ENCODE assay signal across 8 mouse cellular contexts in genomic region chr3:94953764-94954616, GRCm38 (mm10). TPM values are rescaled to one million over a fixed set of nuclear protein-coding genes. Genes with fewer than 3 reads are reported as not detected.
DNase-seq lines count a peak whose midpoint lies in the region; ATAC-seq and TF ChIP-seq lines count a peak whose summit lies in the region.

Gene Rfx5, plus strand, starts transcription at chr3:94954075.

- DNase-seq in G1E (ENCODE audit: low spot score): peak; percentile 99
- peak; percentile 91 to 98 for DNase-seq in cerebellum, adult 18-20 months
- peak; percentile 86 to 88 for DNase-seq in heart, postnatal 36 days
- peak; percentile 89 to 96 for DNase-seq in layer of hippocampus, adult 2 months (ENCODE audit: low spot score in 2 of 2)
- peak; percentile 98 for DNase-seq in lung, embryonic 14.5 days
- peak; percentile 93 for DNase-seq in thymus, adult 2 months

- H3K36me3 ChIP-seq in G1E (replicated peaks): peaks cover 51% of the 10 kb centered on the region
- no peaks in the 10 kb centered on the region for H3K36me3 ChIP-seq in forebrain, embryonic 16.5 days (ENCODE audit: control insufficient read depth, insufficient read depth)
- H3K36me3 ChIP-seq in lung, embryonic 14.5 days (ENCODE audit: insufficient read depth): peaks cover 34% of the 10 kb centered on the region
- H3K36me3 ChIP-seq in thymus, adult 2 months (ENCODE audit: control insufficient read depth, insufficient read depth, low read length): peaks cover 25% of the 10 kb centered on the region

- intact Hi-C loops in heart, postnatal 36 days (cut with DNase I): loop anchor here (1.0 kb wide), 1 partner anchor 20 kb away; the partner anchor contains the start of gene Pi4kb

- peak within 1 kb of the TSS; percentile 95 for H3K27ac ChIP-seq in forebrain, embryonic 16.5 days (ENCODE audit: low read length)
- peak within 1 kb of the TSS; percentile 97 for H3K27ac ChIP-seq in layer of hippocampus, adult 2 months
- peak within 1 kb of the TSS; percentile 85 for H3K27ac ChIP-seq in lung, embryonic 14.5 days (ENCODE audit: low read depth)
- peak within 1 kb of the TSS; percentile 100 for H3K27ac ChIP-seq in olfactory bulb, adult 2 months (ENCODE audit: insufficient read depth, low read depth, low read length)
- H3K27ac ChIP-seq in thymus, adult 2 months (ENCODE audit: control insufficient read depth, insufficient read depth, low read length): peak within 1 kb of the TSS; percentile 85

- TF ChIP-seq CTCF in G1E (IDR thresholded peaks at IDR 0.05; ENCODE audit: low read depth, low read length): no peak
- 0 out of 2 replicates have a peak, but pooled peaks have one; percentile 24 for TF ChIP-seq CTCF in layer of hippocampus, adult 2 months (conservative IDR thresholded peaks at IDR 0.05)
- no peak for TF ChIP-seq CTCF in lung, embryonic 14.5 days (IDR thresholded peaks at IDR 0.05; ENCODE audit: low read depth)
- no peak for TF ChIP-seq CTCF in olfactory bulb, adult 2 months (IDR thresholded peaks at IDR 0.05; ENCODE audit: insufficient read depth, low read depth, low read length)
- peak; percentile 64; the same call in 1 of the 2 replicates for TF ChIP-seq CTCF in thymus, adult 2 months (IDR thresholded peaks at IDR 0.05; ENCODE audit: borderline replicate concordance, control insufficient read depth, extremely low read depth, insufficient read depth, low read length, poor library complexity)

- H3K4me1 ChIP-seq in G1E (ENCODE audit: insufficient read depth, low read depth, low read length): peaks cover 55% of the 10 kb centered on the region
- H3K4me1 ChIP-seq in forebrain, embryonic 16.5 days (replicated peaks; ENCODE audit: control insufficient read depth, insufficient read depth, low read length): peaks cover 13% of the 10 kb centered on the region
- H3K4me1 ChIP-seq in lung, embryonic 14.5 days (ENCODE audit: insufficient read depth): no peaks in the 10 kb centered on the region
- H3K4me1 ChIP-seq in olfactory bulb, adult 2 months (ENCODE audit: control insufficient read depth, insufficient read depth, low read length): peaks cover 18% of the 10 kb centered on the region
- H3K4me1 ChIP-seq in thymus, adult 2 months (replicated peaks; ENCODE audit: control insufficient read depth, insufficient read depth, low read length): peaks cover 16% of the 10 kb centered on the region

- H3K27me3 ChIP-seq in G1E (ENCODE audit: insufficient read depth, low read length): no peaks in the 10 kb centered on the region
- no peaks in the 10 kb centered on the region for H3K27me3 ChIP-seq in forebrain, embryonic 16.5 days (replicated peaks; ENCODE audit: control insufficient read depth, insufficient read depth, low read length)
- H3K27me3 ChIP-seq in lung, embryonic 14.5 days (ENCODE audit: insufficient read depth, low read length): no peaks in the 10 kb centered on the region
- no peaks in the 10 kb centered on the region for H3K27me3 ChIP-seq in thymus, adult 2 months (ENCODE audit: control insufficient read depth, insufficient read depth, low read length)

- H3K9ac ChIP-seq in forebrain, embryonic 16.5 days (replicated peaks; ENCODE audit: low read depth, low read length): peak within 1 kb of the TSS; percentile 86
- peak within 1 kb of the TSS; percentile 69 for H3K9ac ChIP-seq in lung, embryonic 14.5 days

- peak within 1 kb of the TSS; percentile 78 for H3K4me3 ChIP-seq in G1E (ENCODE audit: low read depth, low read length)
- peak within 1 kb of the TSS; percentile 81 for H3K4me3 ChIP-seq in forebrain, embryonic 16.5 days (replicated peaks; ENCODE audit: low read length)
- peak within 1 kb of the TSS; percentile 97 for H3K4me3 ChIP-seq in layer of hippocampus, adult 2 months
- peak within 1 kb of the TSS; percentile 52 for H3K4me3 ChIP-seq in lung, embryonic 14.5 days (ENCODE audit: low read depth, low read length)
- H3K4me3 ChIP-seq in olfactory bulb, adult 2 months (ENCODE audit: insufficient read depth, low read depth, low read length): peak within 1 kb of the TSS; percentile 98
- H3K4me3 ChIP-seq in thymus, adult 2 months (ENCODE audit: control insufficient read depth, insufficient read depth, low read length): peak within 1 kb of the TSS; percentile 96

- H3K9me3 ChIP-seq in G1E (replicated peaks): peaks cover 2% of the 10 kb centered on the region; the same call in 1 of the 2 replicates
- no peaks in the 10 kb centered on the region for H3K9me3 ChIP-seq in forebrain, embryonic 16.5 days (ENCODE audit: control insufficient read depth, low read length)
- no peaks in the 10 kb centered on the region for H3K9me3 ChIP-seq in lung, embryonic 14.5 days (ENCODE audit: low read depth, low read length)

- 0% methylated on average over 49 of the region's 50 CpGs for WGBS in forebrain, embryonic 16.5 days
- WGBS in lung, embryonic 14.5 days: under 1% methylated on average over 50 of the region's 50 CpGs
- under 1% methylated on average over 50 of the region's 50 CpGs for WGBS in olfactory bulb, adult 2 months
- under 1% methylated on average over 50 of the region's 50 CpGs for WGBS in thymus, adult 2 months

- peak; percentile 98 for ATAC-seq in G1E (ENCODE audit: extremely low read depth, insufficient number of reproducible peaks, low FRiP score, poor library complexity, severe bottlenecking)
- peak; percentile 98 for ATAC-seq in forebrain, embryonic 16.5 days
- peak; percentile 97 for ATAC-seq in lung, embryonic 14.5 days (ENCODE audit: insufficient read depth)

- peak within 1 kb of the TSS; percentile 70 for H3K4me2 ChIP-seq in forebrain, embryonic 16.5 days (ENCODE audit: low read length)
- peak within 1 kb of the TSS; percentile 65 for H3K4me2 ChIP-seq in lung, embryonic 14.5 days

- TF ChIP-seq POLR2A in olfactory bulb, adult 2 months (IDR thresholded peaks at IDR 0.05; ENCODE audit: insufficient read depth, low read depth, low read length): peak; percentile 58
- TF ChIP-seq POLR2A in thymus, adult 2 months (IDR thresholded peaks at IDR 0.05; ENCODE audit: control insufficient read depth, extremely low read depth, insufficient read depth, low read length, poor library complexity): peak; percentile 47; the same call in 1 of the 2 replicates

RNA-seq across cellular contexts. Expression of gene Rfx5, which starts in this region (rescaled TPM):
- total RNA-seq in G1E (2014; fragmentation: Nextera tagmentation): 27.8 and 36.2 TPM in 2 replicates
- 21.8 and 24.3 TPM in 2 replicates for total RNA-seq in G1E (2017)
- polyA plus RNA-seq in G1E (2012): 9.6 and 11.7 TPM in 2 replicates
- polyA plus RNA-seq in forebrain, embryonic 16.5 days (2015; fragmentation: Nextera tagmentation; extraction: Ambion mirVana): 6.1 and 6.7 TPM in 2 replicates
- total RNA-seq in heart, postnatal 36 days (2021): 1 to 10 TPM; 4.4 to 6.5 TPM
- total RNA-seq in layer of hippocampus, adult 2 months (2021): 10 to 100 TPM; 23.9 to 24.6 TPM
- 11.8 and 13.1 TPM in 2 replicates for polyA plus RNA-seq in lung, embryonic 14.5 days (2014; fragmentation: Nextera tagmentation; extraction: Ambion mirVana)
- not detected in 2 replicates for polyA plus RNA-seq in olfactory bulb, adult 2 months (2012; ENCODE audit: insufficient read depth, insufficient read length, low replicate concordance, missing spikeins)
- 33.3 and 36.8 TPM in 2 replicates for polyA plus RNA-seq in thymus, adult 2 months (2012; rRNA removed)

Comparison
In these comparisons a context has a peak if more than half of its experiments do, and no peak if none do; other contexts are left out.
1. Peak in every context shown above with its lines: DNase-seq, ATAC-seq, H3K4me3 ChIP-seq and H3K27ac ChIP-seq.
2. CTCF ChIP-seq: peak in layer of hippocampus, adult 2 months (single experiment) and thymus, adult 2 months (single experiment); none in G1E (single experiment), lung, embryonic 14.5 days (single experiment) and olfactory bulb, adult 2 months (single experiment).